Mouse (Mus musculus) midbrain, embryonic 11.5 days (tissue): ENCODE data around the gene Wdr1. TPM values are rescaled to one million over a fixed set of nuclear protein-coding genes. Genes with fewer than 3 reads are reported as not detected.
A peak's percentile ranks its signal among the peaks of the same experiment; 100 is the strongest.

Experiments used
- ATAC-seq: fragments of 200-750 bp; cut with Nextera tagmentation; 2 replicates; pipeline ENCODE4 v1.8.0; 2017; ENCODE audit warnings: moderate TSS enrichment, moderate library complexity; ENCODE audit not compliant: low FRiP score
- DNase-seq: peaks from one replicate; pipeline ENCODE4 v3.0.0; 2015; ENCODE audit warnings: low spot score; ENCODE audit errors: missing footprints
- H3K27ac ChIP-seq: fragments of 300-500 bp; sonication (generic); 2 replicates; pipeline ENCODE4 v1.5.1; 2014; ENCODE audit warnings: low read depth, low read length
- H3K27me3 ChIP-seq: fragments of 300-500 bp; sonication (generic); 2 replicates; pipeline ENCODE4 v1.6.1; 2014; ENCODE audit warnings: mild to moderate bottlenecking, low read length, moderate library complexity, mixed read lengths; ENCODE audit not compliant: control insufficient read depth, insufficient read depth
- H3K36me3 ChIP-seq: fragments of 300-500 bp; sonication (generic); 2 replicates; pipeline ENCODE4 v1.6.1; 2014; ENCODE audit warnings: mild to moderate bottlenecking, low read length, moderate library complexity, mixed read lengths; ENCODE audit not compliant: control insufficient read depth, insufficient read depth
- H3K4me1 ChIP-seq: fragments of 300-500 bp; sonication (generic); 2 replicates; pipeline ENCODE4 v1.6.1; 2014; ENCODE audit warnings: low read length; ENCODE audit not compliant: control insufficient read depth, insufficient read depth
- H3K4me2 ChIP-seq: fragments of 300-500 bp; sonication (generic); 2 replicates; pipeline ENCODE4 v1.6.1; 2014; ENCODE audit warnings: mild to moderate bottlenecking, moderate library complexity
- H3K4me3 ChIP-seq: fragments of 300-500 bp; sonication (generic); 2 replicates; pipeline ENCODE4 v1.5.1; 2014; ENCODE audit warnings: low read depth, low read length
- H3K9ac ChIP-seq: fragments of 300-500 bp; sonication (generic); 2 replicates; pipeline ENCODE4 v1.6.1; 2014; ENCODE audit warnings: low read length
- H3K9me3 ChIP-seq: fragments of 300-500 bp; sonication (generic); 2 replicates; pipeline ENCODE4 v1.6.1; 2016; ENCODE audit warnings: low read length; ENCODE audit not compliant: control insufficient read depth
- WGBS: fragments of 180-500 bp; shearing (Covaris S2); extraction: QIAGEN DNeasy Blood & Tissue Kit; methylation state at CpG from one replicate; pipeline ENCODE4 v1.1.7; 2014; 5-methylcytosine and 5-hydroxymethylcytosine counted together
- polyA plus RNA-seq: library from polyadenylated mRNA; unstranded; fragments of >200 nt; fragmentation: Nextera tagmentation; extraction: Ambion mirVana; gene quantifications from 2 replicates; pipeline ENCODE4 v1.2.1, GENCODE M21; 2014

Gene Wdr1
- polyA plus RNA-seq, 1 experiment from 2014 or later: 152 TPM

DNA sequence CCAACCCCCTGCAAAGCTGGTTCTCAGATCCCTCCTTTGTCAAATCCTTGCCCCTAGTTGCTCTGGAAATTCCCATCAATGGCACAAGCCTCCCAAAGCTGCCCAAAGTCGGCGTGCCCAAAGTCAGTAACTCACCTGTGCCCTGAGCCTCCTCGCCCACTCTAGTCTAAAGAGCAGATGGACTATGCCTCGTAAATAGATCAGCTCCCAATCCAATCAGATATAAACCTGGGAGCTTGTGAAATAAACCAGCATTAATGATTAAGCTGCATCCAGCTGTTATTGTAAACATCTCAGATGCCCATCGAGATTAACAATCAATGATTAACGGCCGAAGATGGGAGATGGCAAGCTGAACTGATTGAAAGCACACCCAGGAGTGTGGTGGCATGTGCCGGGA is 71.3 kb downstream of the Wdr1 start:
- DNase-seq (no peak), ATAC-seq (no peak)
- H3K9ac ChIP-seq: no peak overlapping the region
- no peaks in the 10 kb centered on the region for H3K36me3 ChIP-seq
- H3K4me3 ChIP-seq: no peak overlapping the region
- no peak overlapping the region for H3K27ac ChIP-seq
- H3K4me1 ChIP-seq: no peaks in the 10 kb centered on the region
- no peaks in the 10 kb centered on the region for H3K27me3 ChIP-seq
- no peak overlapping the region for H3K4me2 ChIP-seq
- 90% methylated on average over 8 of the region's 8 CpGs for WGBS
- H3K9me3 ChIP-seq: no peaks in the 10 kb centered on the region

- H3K4me3 ChIP-seq: no peak overlapping the region
- H3K27me3 ChIP-seq: no peaks in the 10 kb centered on the region
- no peak for DNase-seq
- no peaks in the 10 kb centered on the region for H3K9me3 ChIP-seq
- WGBS: 92% methylated on average over 4 of the region's 4 CpGs
- ATAC-seq: no peak
- no peaks in the 10 kb centered on the region for H3K36me3 ChIP-seq
- H3K27ac ChIP-seq: no peak overlapping the region
- H3K4me2 ChIP-seq: no peak overlapping the region
- no peak overlapping the region for H3K9ac ChIP-seq
- no peaks in the 10 kb centered on the region for H3K4me1 ChIP-seq
These were observed 73.3 kb downstream of the Wdr1 start for GRCm38 (mm10) chr5:38489739-38490138.

DNA sequence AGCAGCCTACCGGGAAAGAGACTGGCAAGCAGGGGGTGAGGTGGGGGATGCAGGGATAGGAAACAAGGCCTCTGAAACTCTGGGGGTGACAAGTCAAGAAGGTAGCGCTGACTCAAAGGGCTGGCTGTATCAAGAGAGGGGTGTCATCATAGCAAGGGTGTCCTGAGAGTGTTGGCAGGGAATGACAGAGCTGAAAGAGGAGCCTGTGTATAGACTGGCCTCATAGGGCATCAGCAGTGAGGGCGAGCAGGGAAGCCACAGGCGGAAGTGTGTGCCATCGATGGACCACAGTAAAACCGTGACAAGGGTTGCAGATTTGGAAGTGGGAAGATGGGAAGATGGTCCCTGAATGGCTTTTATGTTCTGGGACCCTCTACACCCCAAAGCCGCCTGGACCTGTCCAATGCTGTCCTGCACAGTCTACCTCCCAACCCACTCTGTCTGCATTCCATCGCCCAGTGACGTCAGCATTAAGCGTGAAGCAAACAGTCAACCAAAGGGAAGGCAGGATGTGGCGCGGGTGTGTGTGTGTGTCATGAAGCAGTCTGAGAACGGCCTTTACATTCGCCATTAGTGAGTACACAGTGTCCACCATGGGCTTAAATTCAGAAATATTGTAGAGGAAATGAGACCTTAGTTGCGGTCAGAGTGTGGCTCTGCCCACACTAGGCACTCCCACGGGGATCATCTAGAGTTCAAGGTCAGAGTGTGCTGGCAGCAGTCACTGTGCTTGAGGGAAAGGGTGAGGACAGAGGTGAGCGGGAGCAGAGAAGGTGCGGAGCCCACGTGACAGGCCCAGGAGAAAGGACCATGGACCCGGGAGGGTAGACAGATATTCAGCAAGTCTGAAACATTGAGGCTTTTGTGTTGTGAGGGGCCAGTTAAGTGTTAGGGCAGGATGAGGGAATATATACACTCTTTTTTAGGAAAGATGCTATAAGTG is 74.1 kb downstream of the Wdr1 start:
- Histone ChIP-seq H3K27ac (no peak overlapping the region), H3K9ac (no peak overlapping the region), H3K4me1 (no peaks in the 10 kb centered on the region), H3K4me2 (no peak overlapping the region), H3K27me3 (no peaks in the 10 kb centered on the region), H3K4me3 (no peak overlapping the region), H3K9me3 (no peaks in the 10 kb centered on the region), H3K36me3 (no peaks in the 10 kb centered on the region)
- ATAC-seq (no peak), DNase-seq (no peak)
- 85% methylated on average over 20 of the region's 20 CpGs for WGBS

GRCm38 (mm10) chr5:38488026-38488425 is 75.0 kb downstream of the Wdr1 start:
- no peak overlapping the region for H3K9ac ChIP-seq
- H3K4me3 ChIP-seq: no peak overlapping the region
- no peak overlapping the region for H3K4me2 ChIP-seq
- H3K4me1 ChIP-seq: no peaks in the 10 kb centered on the region
- no peaks in the 10 kb centered on the region for H3K36me3 ChIP-seq
- no peak overlapping the region for H3K27ac ChIP-seq
- no peaks in the 10 kb centered on the region for H3K9me3 ChIP-seq
- no peaks in the 10 kb centered on the region for H3K27me3 ChIP-seq
- DNase-seq: no peak
- no peak for ATAC-seq
- 56% methylated on average over 5 of the region's 6 CpGs for WGBS

DNA sequence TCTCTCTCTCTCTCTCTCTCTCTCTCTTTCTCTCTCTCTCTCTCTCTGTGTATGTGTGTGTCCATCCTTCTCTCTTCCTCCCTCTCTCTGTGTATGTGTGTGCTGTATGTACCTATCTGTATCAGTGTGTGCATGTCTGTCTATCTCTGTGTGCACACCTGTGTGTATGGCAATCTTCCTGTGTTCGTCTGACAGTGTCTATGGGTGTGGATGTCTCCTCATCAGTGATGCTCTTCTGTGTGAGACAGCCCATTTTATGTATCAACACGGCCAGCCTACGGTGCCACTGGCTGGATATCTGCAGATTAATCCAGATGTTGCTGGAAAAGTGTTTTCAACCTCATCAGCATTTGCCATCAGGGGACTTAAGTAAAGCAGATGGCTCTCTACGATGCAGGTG is 75.8 kb downstream of the Wdr1 start:
- H3K4me3 ChIP-seq: no peak overlapping the region
- H3K4me2 ChIP-seq: no peak overlapping the region
- H3K9me3 ChIP-seq: no peaks in the 10 kb centered on the region
- H3K27ac ChIP-seq: no peak overlapping the region
- 90% methylated on average over 4 of the region's 4 CpGs for WGBS
- no peaks in the 10 kb centered on the region for H3K27me3 ChIP-seq
- ATAC-seq (no peak), DNase-seq (no peak)
- H3K4me1 ChIP-seq: no peaks in the 10 kb centered on the region
- no peak overlapping the region for H3K9ac ChIP-seq
- H3K36me3 ChIP-seq: no peaks in the 10 kb centered on the region

- no peak for ATAC-seq
- no peaks in the 10 kb centered on the region for H3K27me3 ChIP-seq
- no peak overlapping the region for H3K4me3 ChIP-seq
- no peaks in the 10 kb centered on the region for H3K36me3 ChIP-seq
- H3K27ac ChIP-seq: no peak overlapping the region
- H3K9me3 ChIP-seq: no peaks in the 10 kb centered on the region
- no peak for DNase-seq
- H3K4me2 ChIP-seq: no peak overlapping the region
- H3K4me1 ChIP-seq: no peaks in the 10 kb centered on the region
- H3K9ac ChIP-seq: no peak overlapping the region
- WGBS: 80% methylated on average over 4 of the region's 4 CpGs
These were observed 77.1 kb downstream of the Wdr1 start for GRCm38 (mm10) chr5:38485946-38486345.

GRCm38 (mm10) chr5:38483518-38484110 is 79.4 kb downstream of the Wdr1 start:
- no peak for ATAC-seq
- Histone ChIP-seq H3K9ac (no peak overlapping the region), H3K4me3 (no peak overlapping the region), H3K27ac (no peak overlapping the region), H3K9me3 (no peaks in the 10 kb centered on the region), H3K27me3 (no peaks in the 10 kb centered on the region), H3K36me3 (no peaks in the 10 kb centered on the region), H3K4me2 (no peak overlapping the region), H3K4me1 (peaks cover 7% of the 10 kb centered on the region)
- DNase-seq: no peak
- WGBS: 82% methylated on average over 7 of the region's 7 CpGs

GRCm38 (mm10) chr5:38480822-38481707 is 82.0 kb downstream of the Wdr1 start:
- no peak overlapping the region for H3K9ac ChIP-seq
- H3K4me1 ChIP-seq: peaks cover 7% of the 10 kb centered on the region
- H3K36me3 ChIP-seq: no peaks in the 10 kb centered on the region
- H3K4me3 ChIP-seq: no peak overlapping the region
- DNase-seq (peak; percentile 79), ATAC-seq (peak; percentile 36; the same call in 1 of the 2 replicates)
- no peaks in the 10 kb centered on the region for H3K27me3 ChIP-seq
- no peaks in the 10 kb centered on the region for H3K9me3 ChIP-seq
- 79% methylated on average over 10 of the region's 10 CpGs for WGBS
- no peak overlapping the region; the same call in 1 of the 2 replicates for H3K4me2 ChIP-seq
- H3K27ac ChIP-seq: no peak overlapping the region
